Mouse (Mus musculus) lung, postnatal 0 days (tissue): ENCODE data around the gene Chit1.

Source experiments
- CTCF ChIP-seq: IDR thresholded peaks from 2 replicates; pipeline ENCODE4 v1.5.1; 2016; ENCODE audit warnings: antibody characterized with exemption, mild to moderate bottlenecking
- EP300 ChIP-seq: IDR thresholded peaks from 2 replicates; pipeline ENCODE4 v1.6.1; 2016; ENCODE audit warnings: antibody characterized with exemption, mild to moderate bottlenecking, control low read depth

GRCm38 (mm10) chr1:134083676-134084075, 27.4 kb upstream of the Chit1 start:
- TF ChIP-seq CTCF (no peak), EP300 (no peak)
